Mouse (Mus musculus): Measurements from ENCODE around the gene Enpp5. TPM values are rescaled to one million over a fixed set of nuclear protein-coding genes. Genes with fewer than 3 reads are reported as not detected.

Gene Enpp5
- polyA plus RNA-seq, 1 experiment = 12.4 TPM

DNA sequence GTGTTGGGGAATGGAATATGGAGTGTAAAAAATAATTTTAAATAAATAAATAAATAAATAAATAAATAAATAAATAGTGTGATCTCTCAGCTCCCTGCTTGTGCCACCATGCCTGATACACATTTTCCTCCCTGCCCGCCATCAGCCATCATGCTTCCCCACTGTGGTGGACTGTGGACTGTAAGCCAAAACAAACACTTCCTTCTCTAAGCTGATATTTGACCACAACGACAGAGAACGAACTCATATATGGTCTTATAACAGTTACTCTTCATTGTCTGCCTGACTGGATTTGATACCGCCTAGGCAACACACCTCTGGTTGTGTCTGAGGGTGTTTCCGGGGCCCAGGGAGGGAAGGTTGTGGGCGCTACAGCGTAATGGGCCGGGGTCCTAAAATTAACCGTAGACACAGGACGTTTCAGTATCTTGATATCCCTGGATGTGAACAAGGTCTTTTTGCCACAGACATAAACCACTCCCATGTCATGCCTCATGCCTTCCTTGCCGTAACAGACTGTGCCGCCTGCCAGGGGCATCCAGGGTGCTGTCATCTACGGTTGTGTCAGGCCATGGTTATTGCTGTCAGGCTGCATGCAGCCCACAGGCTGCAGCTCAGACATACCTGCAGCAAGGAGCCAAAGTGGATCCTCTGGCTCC, 50.6 kb downstream of the Enpp5 start:
- no peak for DNase-seq
- H3K4me3 ChIP-seq (ENCODE audit: control insufficient read depth, insufficient read depth, low read length) = no peak overlapping the region
- no peaks in the 10 kb centered on the region for H3K27me3 ChIP-seq (ENCODE audit: control insufficient read depth, insufficient read depth, low read length)
- TF ChIP-seq CTCF (IDR thresholded peaks at IDR 0.05; ENCODE audit: borderline replicate concordance, control insufficient read depth, extremely low read depth, insufficient read depth, low read length, poor library complexity) (no peak), POLR2A (IDR thresholded peaks at IDR 0.05; ENCODE audit: control insufficient read depth, extremely low read depth, insufficient read depth, low read length, poor library complexity) (no peak)
- no peaks in the 10 kb centered on the region for H3K36me3 ChIP-seq (ENCODE audit: control insufficient read depth, insufficient read depth, low read length)
- 78% methylated on average over 13 of the region's 13 CpGs for WGBS
- H3K4me1 ChIP-seq (replicated peaks; ENCODE audit: control insufficient read depth, insufficient read depth, low read length) = no peaks in the 10 kb centered on the region
- H3K27ac ChIP-seq (ENCODE audit: control insufficient read depth, insufficient read depth, low read length) = no peak overlapping the region

DNA sequence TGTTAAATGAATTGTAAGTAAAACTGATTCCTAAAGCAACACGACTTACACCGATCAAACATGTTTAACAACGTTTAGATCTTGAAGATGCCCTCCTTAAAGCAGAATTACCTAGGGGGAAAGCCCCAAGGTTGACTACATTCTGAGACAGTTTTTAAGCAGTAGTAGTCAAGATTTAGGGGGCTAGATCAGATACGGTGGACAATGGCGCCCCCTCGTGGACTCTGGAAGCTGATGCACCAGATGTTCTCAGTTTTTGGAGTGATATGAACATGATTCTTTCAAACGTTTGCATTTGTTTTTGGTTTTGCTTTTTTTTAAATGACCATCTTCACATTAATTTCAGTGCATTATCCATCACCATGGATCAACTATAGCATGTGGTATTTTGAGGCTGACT, 51.8 kb downstream of the Enpp5 start:
- Histone ChIP-seq H3K4me1 (replicated peaks; ENCODE audit: control insufficient read depth, insufficient read depth, low read length) (no peaks in the 10 kb centered on the region), H3K36me3 (ENCODE audit: control insufficient read depth, insufficient read depth, low read length) (no peaks in the 10 kb centered on the region), H3K27me3 (ENCODE audit: control insufficient read depth, insufficient read depth, low read length) (no peaks in the 10 kb centered on the region), H3K27ac (ENCODE audit: control insufficient read depth, insufficient read depth, low read length) (no peak overlapping the region), H3K4me3 (ENCODE audit: control insufficient read depth, insufficient read depth, low read length) (no peak overlapping the region)
- DNase-seq = peak; percentile 69
- WGBS = 14% methylated on average over 7 of the region's 7 CpGs
- TF ChIP-seq CTCF (IDR thresholded peaks at IDR 0.05; ENCODE audit: borderline replicate concordance, control insufficient read depth, extremely low read depth, insufficient read depth, low read length, poor library complexity) (no peak), POLR2A (IDR thresholded peaks at IDR 0.05; ENCODE audit: control insufficient read depth, extremely low read depth, insufficient read depth, low read length, poor library complexity) (no peak)

DNA sequence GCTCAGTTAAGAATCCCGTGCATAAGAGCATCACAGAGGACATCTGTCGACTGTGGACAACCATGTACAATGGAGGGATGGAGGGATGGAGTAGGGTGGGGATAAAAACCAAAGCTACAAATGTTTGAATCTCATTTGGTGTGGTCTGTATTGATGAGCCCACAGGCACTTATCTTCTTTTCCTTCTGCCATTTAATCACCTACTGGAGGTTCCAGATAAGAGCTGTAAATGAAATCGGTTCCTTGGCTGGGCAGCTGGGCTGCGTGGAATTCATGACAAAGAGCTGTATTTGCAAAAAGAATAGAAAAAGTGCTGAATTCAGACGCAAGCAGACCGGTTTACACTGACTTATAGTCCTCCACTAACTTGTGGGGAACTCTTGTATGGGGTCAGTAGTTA, 55.5 kb downstream of the Enpp5 start:
- Histone ChIP-seq H3K4me3 (ENCODE audit: control insufficient read depth, insufficient read depth, low read length) (no peak overlapping the region), H3K36me3 (ENCODE audit: control insufficient read depth, insufficient read depth, low read length) (no peaks in the 10 kb centered on the region), H3K4me1 (replicated peaks; ENCODE audit: control insufficient read depth, insufficient read depth, low read length) (0 out of 2 replicates have a peak, but pooled peaks cover 2% of the 10 kb centered on the region), H3K27ac (ENCODE audit: control insufficient read depth, insufficient read depth, low read length) (no peak overlapping the region), H3K27me3 (ENCODE audit: control insufficient read depth, insufficient read depth, low read length) (no peaks in the 10 kb centered on the region)
- WGBS = 66% methylated on average over 6 of the region's 6 CpGs
- no peak for DNase-seq
- TF ChIP-seq POLR2A (IDR thresholded peaks at IDR 0.05; ENCODE audit: control insufficient read depth, extremely low read depth, insufficient read depth, low read length, poor library complexity) (no peak), CTCF (IDR thresholded peaks at IDR 0.05; ENCODE audit: borderline replicate concordance, control insufficient read depth, extremely low read depth, insufficient read depth, low read length, poor library complexity) (no peak)

DNA sequence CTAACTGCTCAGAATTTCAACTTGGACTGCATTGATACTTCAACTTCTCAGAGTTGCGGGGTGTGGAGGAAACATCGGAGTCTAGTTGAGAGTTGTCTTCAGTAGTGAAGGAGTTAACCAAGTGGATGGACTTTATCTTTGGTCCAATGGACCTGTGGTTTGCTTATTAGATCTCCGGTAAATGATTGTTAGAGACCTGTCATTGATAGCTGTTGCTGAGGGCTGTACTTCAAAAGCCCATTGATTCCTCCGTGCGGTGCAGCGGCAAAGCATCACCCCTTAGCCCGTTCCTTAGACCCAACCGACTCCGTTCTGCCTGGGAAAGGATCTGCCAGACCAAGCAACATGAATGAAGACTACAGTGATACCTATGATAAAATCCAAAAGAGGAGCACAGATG, 55.9 kb downstream of the Enpp5 start:
- H3K27ac ChIP-seq (ENCODE audit: control insufficient read depth, insufficient read depth, low read length) = no peak overlapping the region
- H3K27me3 ChIP-seq (ENCODE audit: control insufficient read depth, insufficient read depth, low read length) = no peaks in the 10 kb centered on the region
- no peak for DNase-seq
- no peak overlapping the region for H3K4me3 ChIP-seq (ENCODE audit: control insufficient read depth, insufficient read depth, low read length)
- no peak for TF ChIP-seq POLR2A (IDR thresholded peaks at IDR 0.05; ENCODE audit: control insufficient read depth, extremely low read depth, insufficient read depth, low read length, poor library complexity)
- no peak for TF ChIP-seq CTCF (IDR thresholded peaks at IDR 0.05; ENCODE audit: borderline replicate concordance, control insufficient read depth, extremely low read depth, insufficient read depth, low read length, poor library complexity)
- 96% methylated on average over 9 of the region's 9 CpGs for WGBS
- no peaks in the 10 kb centered on the region for H3K36me3 ChIP-seq (ENCODE audit: control insufficient read depth, insufficient read depth, low read length)
- H3K4me1 ChIP-seq (replicated peaks; ENCODE audit: control insufficient read depth, insufficient read depth, low read length) = 0 out of 2 replicates have a peak, but pooled peaks cover 2% of the 10 kb centered on the region

DNA sequence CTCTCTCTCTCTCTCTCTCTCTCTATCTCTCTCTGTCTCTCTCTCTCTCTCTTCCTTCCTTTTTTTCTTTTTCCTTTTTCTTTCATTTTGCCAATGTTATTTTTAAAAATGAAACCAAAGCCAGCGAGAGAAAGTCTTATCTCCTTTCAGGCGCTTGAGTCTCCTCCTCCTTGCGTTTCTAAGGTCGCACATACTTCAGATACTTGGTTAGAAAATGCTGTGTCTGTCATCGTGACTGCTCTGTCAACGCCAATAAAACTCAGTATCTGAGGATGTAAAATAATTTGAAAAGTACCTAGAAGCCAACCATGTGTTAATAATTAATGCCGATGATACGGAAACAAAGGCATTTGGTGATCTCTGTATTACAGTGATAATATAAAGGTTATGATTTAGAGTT, 57.4 kb downstream of the Enpp5 start:
- Histone ChIP-seq H3K27ac (ENCODE audit: control insufficient read depth, insufficient read depth, low read length) (no peak overlapping the region), H3K36me3 (ENCODE audit: control insufficient read depth, insufficient read depth, low read length) (no peaks in the 10 kb centered on the region), H3K4me3 (ENCODE audit: control insufficient read depth, insufficient read depth, low read length) (no peak overlapping the region), H3K27me3 (ENCODE audit: control insufficient read depth, insufficient read depth, low read length) (no peaks in the 10 kb centered on the region), H3K4me1 (replicated peaks; ENCODE audit: control insufficient read depth, insufficient read depth, low read length) (0 out of 2 replicates have a peak, but pooled peaks cover 2% of the 10 kb centered on the region)
- no peak for DNase-seq
- 28% methylated on average over 8 of the region's 8 CpGs for WGBS
- TF ChIP-seq CTCF (IDR thresholded peaks at IDR 0.05; ENCODE audit: borderline replicate concordance, control insufficient read depth, extremely low read depth, insufficient read depth, low read length, poor library complexity) (no peak), POLR2A (IDR thresholded peaks at IDR 0.05; ENCODE audit: control insufficient read depth, extremely low read depth, insufficient read depth, low read length, poor library complexity) (no peak)

Other genes with a start within 250 kb of the Enpp5 start
- 6.3 and 8.4 TPM in 2 replicates for gene Enpp4, start 27.0 kb downstream of the Enpp5 start, polyA plus RNA-seq (2012; rRNA removed)
- gene Clic5, start 109.8 kb downstream of the Enpp5 start, polyA plus RNA-seq (2012; rRNA removed) = 6.3 and 7.7 TPM in 2 replicates

Measured in thymus, adult 2 months (tissue).